Mouse (Mus musculus) adrenal gland, postnatal 25 days (tissue): ENCODE measurements around the gene Casq1. TPM values are rescaled to one million over a fixed set of nuclear protein-coding genes. Genes with fewer than 3 reads are reported as not detected.
"Not testable (repeated sequence)": the region's sequence is repeated elsewhere in the genome, so short reads cannot be mapped to it uniquely, and the experiment has no call there.

Experiments used
- DNase-seq: peaks from one replicate; pipeline ENCODE4 v3.0.0; 2021; ENCODE audit warnings: mixed read lengths
- long read RNA-seq: library from polyadenylated mRNA; stranded (forward); transcript quantifications from one replicate; pipeline ENCODE4 v2.0.0, GENCODE M21; 2021
- total RNA-seq: library from RNA; stranded (reverse); gene quantifications from 2 replicates; pipeline ENCODE4 v1.2.3, GENCODE M21; 2021

Casq1 gene
- 1.00 TPM in 1 of 2 replicates, not detected in the other for total RNA-seq
- long read RNA-seq = 0 reads

GRCm38 (mm10) chr1:172219451-172220406 is at the start of gene Casq1:
TSS of gene Casq1 (minus strand) at chr1:172219868.
- DNase-seq = no peak

- DNase-seq = no peak
Measured at GRCm38 (mm10) chr1:172261477-172262078, 41.9 kb upstream of the Casq1 start, which contains the start of gene Igsf8. TSS of gene Igsf8 (plus strand) at chr1:172261641.

- no peak for DNase-seq
Measured at GRCm38 (mm10) chr1:172258314-172258713, 38.6 kb upstream of the Casq1 start, which contains the start of gene Atp1a4. TSS of gene Atp1a4 (minus strand) at chr1:172258414.

GRCm38 (mm10) chr1:172247679-172248078 is 28.0 kb upstream of the Casq1 start:
- peak; percentile 16 for DNase-seq

- no peak for DNase-seq
Measured at GRCm38 (mm10) chr1:172247216-172247615, 27.5 kb upstream of the Casq1 start.

- not testable (repeated sequence) for DNase-seq
Measured at GRCm38 (mm10) chr1:172244645-172245044, 25.0 kb upstream of the Casq1 start.

- peak; percentile 22 for DNase-seq
Measured at GRCm38 (mm10) chr1:172243547-172244205, 24.0 kb upstream of the Casq1 start.

- DNase-seq = no peak
Measured at GRCm38 (mm10) chr1:172242401-172242800, 22.7 kb upstream of the Casq1 start.

GRCm38 (mm10) chr1:172240945-172241708 is 21.5 kb upstream of the Casq1 start:
- DNase-seq = no peak

- no peak for DNase-seq
Measured at GRCm38 (mm10) chr1:172229215-172229614, 9.5 kb upstream of the Casq1 start.

GRCm38 (mm10) chr1:172228209-172228608 is 8.5 kb upstream of the Casq1 start:
- DNase-seq = peak; percentile 46

- no peak for DNase-seq
Measured at GRCm38 (mm10) chr1:172221297-172222063, 1.8 kb upstream of the Casq1 start.

GRCm38 (mm10) chr1:172220414-172220813 is 746 bp upstream of the Casq1 start:
- DNase-seq = peak; percentile 37

GRCm38 (mm10) chr1:172218164-172218910 is 1.3 kb downstream of the Casq1 start:
- DNase-seq = no peak

- DNase-seq = peak; percentile 92
Measured at GRCm38 (mm10) chr1:172217148-172217547, 2.5 kb downstream of the Casq1 start.

- DNase-seq = no peak
Measured at GRCm38 (mm10) chr1:172214748-172215147, 4.9 kb downstream of the Casq1 start.

- no peak for DNase-seq
Measured at GRCm38 (mm10) chr1:172213771-172214170, 5.9 kb downstream of the Casq1 start.

GRCm38 (mm10) chr1:172212776-172213175 is 6.9 kb downstream of the Casq1 start:
- DNase-seq = no peak

- no peak for DNase-seq
Measured at GRCm38 (mm10) chr1:172207111-172207584, 12.5 kb downstream of the Casq1 start.
